Mouse (Mus musculus): Measurements from ENCODE around the gene Hist1h2ak.
"Not testable (repeated sequence)": the region's sequence is repeated elsewhere in the genome, so short reads cannot be mapped to it uniquely, and the experiment has no call there.

Gene Hist1h2ak

GRCm38 (mm10) chr13:21753524-21754285 lies at the start of gene Hist1h2ak, which contains the start of gene Hist1h2bn:
Hist1h2ak (minus strand) TSS chr13:21753827.
Hist1h2bn (plus strand) TSS chr13:21754123.
- peak; percentile 33 to 68 for DNase-seq (ENCODE audit: low read depth in 1 of 2, low spot score in 2 of 2)

- not testable (repeated sequence) for DNase-seq (ENCODE audit: low read depth in 1 of 2, low spot score in 2 of 2)
Measured at GRCm38 (mm10) chr13:21803058-21803457, 49.4 kb upstream of the Hist1h2ak start.

- not testable (repeated sequence) for DNase-seq (ENCODE audit: low read depth in 1 of 2, low spot score in 2 of 2)
Measured at GRCm38 (mm10) chr13:21797163-21797562, 43.5 kb upstream of the Hist1h2ak start.

- DNase-seq (ENCODE audit: low read depth in 1 of 2, low spot score in 2 of 2), result no peak
Measured at GRCm38 (mm10) chr13:21795584-21795983, 42.0 kb upstream of the Hist1h2ak start.

- no peak for DNase-seq (ENCODE audit: low read depth in 1 of 2, low spot score in 2 of 2)
Measured at GRCm38 (mm10) chr13:21790601-21791283, 37.1 kb upstream of the Hist1h2ak start.

GRCm38 (mm10) chr13:21789925-21790324 lies 36.3 kb upstream of the Hist1h2ak start:
- no peak for DNase-seq (ENCODE audit: low read depth in 1 of 2, low spot score in 2 of 2)

- no peak for DNase-seq (ENCODE audit: low read depth in 1 of 2, low spot score in 2 of 2)
Measured at GRCm38 (mm10) chr13:21787760-21788593, 34.4 kb upstream of the Hist1h2ak start.

- DNase-seq (ENCODE audit: low read depth in 1 of 2, low spot score in 2 of 2), result peak; percentile 74 to 84
Measured at GRCm38 (mm10) chr13:21786899-21787629, 33.4 kb upstream of the Hist1h2ak start, which contains the start of the genes Hist1h2an and Hist1h2bp. Hist1h2an (minus strand) TSS chr13:21787218. Hist1h2bp (plus strand) TSS chr13:21787461.

GRCm38 (mm10) chr13:21786189-21786898 lies 32.7 kb upstream of the Hist1h2ak start:
- DNase-seq (ENCODE audit: low read depth in 1 of 2, low spot score in 2 of 2), result no peak

- no peak for DNase-seq (ENCODE audit: low read depth in 1 of 2, low spot score in 2 of 2)
Measured at GRCm38 (mm10) chr13:21784311-21784710, 30.7 kb upstream of the Hist1h2ak start.

- DNase-seq (ENCODE audit: low read depth in 1 of 2, low spot score in 2 of 2), result no peak
Measured at GRCm38 (mm10) chr13:21783734-21784161, 30.1 kb upstream of the Hist1h2ak start.

- peak; percentile 24 to 54 for DNase-seq (ENCODE audit: low read depth in 1 of 2, low spot score in 2 of 2)
Measured at GRCm38 (mm10) chr13:21783255-21783617, 29.6 kb upstream of the Hist1h2ak start, which contains the start of gene Hist1h3i. Hist1h3i (minus strand) TSS chr13:21783370.

- DNase-seq (ENCODE audit: low read depth in 1 of 2, low spot score in 2 of 2), result not testable (repeated sequence)
Measured at GRCm38 (mm10) chr13:21782361-21783254, 29.0 kb upstream of the Hist1h2ak start.

- DNase-seq (ENCODE audit: low read depth in 1 of 2, low spot score in 2 of 2), result no peak
Measured at GRCm38 (mm10) chr13:21781639-21782038, 28.0 kb upstream of the Hist1h2ak start.

- DNase-seq (ENCODE audit: low read depth in 1 of 2, low spot score in 2 of 2), result no peak
Measured at GRCm38 (mm10) chr13:21781021-21781555, 27.5 kb upstream of the Hist1h2ak start.

- peak; percentile 32 to 50 for DNase-seq (ENCODE audit: low read depth in 1 of 2, low spot score in 2 of 2)
Measured at GRCm38 (mm10) chr13:21779767-21780731, 26.4 kb upstream of the Hist1h2ak start, which contains the start of gene Hist1h1b. Hist1h1b (minus strand) TSS chr13:21780625.

All from monocyte, adult 2 months (primary cell).